Mouse (Mus musculus) gastrocnemius, postnatal 14 days (tissue): ENCODE results near the gene Vmn2r25. TPM values are rescaled to one million over a fixed set of nuclear protein-coding genes. Genes with fewer than 3 reads are reported as not detected.
"Not testable (repeated sequence)": the region's sequence is repeated elsewhere in the genome, so short reads cannot be mapped to it uniquely, and the experiment has no call there.

ENCODE experiments used
- DNase-seq: peaks from one replicate; pipeline ENCODE4 v3.0.0; 2021; ENCODE audit warnings: mixed read lengths
- intact Hi-C: fragments of 180-260 bp; cut with DNase I; formaldehyde crosslinking; loops from one replicate; pipeline ENCODE4 v1.15.1; 2025; ENCODE audit warnings: low total_unique reads
- long read RNA-seq, 2 experiments: library from polyadenylated mRNA; stranded (forward); transcript quantifications; one replicate each; pipeline ENCODE4 v2.0.0; 2021
- total RNA-seq, 2 experiments: library from RNA; stranded (reverse); gene quantifications; 2 replicates each; pipeline ENCODE4 v1.2.3; 2021

The Vmn2r25 gene
- not detected for total RNA-seq
- long read RNA-seq, experiment 1, result 0 reads
- long read RNA-seq, experiment 2, result 0 reads

GRCm38 (mm10) chr6:123853363-123853762 is at the start of gene Vmn2r25:
Gene Vmn2r25 (minus strand): TSS chr6:123853463.
- intact Hi-C loops, result not testable (repeated sequence)

GRCm38 (mm10) chr6:123819951-123820350 is 33.3 kb downstream of the Vmn2r25 start:
- intact Hi-C loops, result no loop called here
- no peak for DNase-seq

More at GRCm38 (mm10) chr6:123853363-123853762, at the start of gene Vmn2r25:
- not testable (repeated sequence) for DNase-seq

GRCm38 (mm10) chr6:123810291-123810690 is 43.0 kb downstream of the Vmn2r25 start:
- intact Hi-C loops, DNase-seq: not testable (repeated sequence)

GRCm38 (mm10) chr6:123793746-123794145 is 59.5 kb downstream of the Vmn2r25 start:
- intact Hi-C loops, result no loop called here
- no peak for DNase-seq

GRCm38 (mm10) chr6:123784857-123785256 is 68.4 kb downstream of the Vmn2r25 start:
- no peak for DNase-seq
- intact Hi-C loops, result no loop called here

GRCm38 (mm10) chr6:123778579-123778978 is 74.7 kb downstream of the Vmn2r25 start, which contains the start of gene Vmn2r24:
Gene Vmn2r24 (plus strand): TSS chr6:123778879.
- DNase-seq, result no peak
- intact Hi-C loops, result no loop called here

Other genes starting within 250 kb of the Vmn2r25 start
- not detected for gene Vmn2r22, start 202.7 kb downstream of the Vmn2r25 start, total RNA-seq
- gene Vmn2r23, start 150.8 kb downstream of the Vmn2r25 start, total RNA-seq, result not detected
- gene Vmn2r24, start 74.6 kb downstream of the Vmn2r25 start, total RNA-seq, result not detected
- not detected for gene Vmn2r26, start 171.1 kb upstream of the Vmn2r25 start, total RNA-seq